Mouse (Mus musculus): ENCODE results near the gene Mynn. TPM values are rescaled to one million over a fixed set of nuclear protein-coding genes. Genes with fewer than 3 reads are reported as not detected.

Mynn gene
- total and polyA plus RNA-seq, 2 experiments from 2014 or later: 16.6 to 19.4 TPM

GRCm38 (mm10) chr3:30655937-30656336 is 54.1 kb downstream of the Mynn start:
- no peaks in the 10 kb centered on the region for H3K9me3 ChIP-seq (ENCODE audit: low read length)
- ATAC-seq (no peak), DNase-seq (ENCODE audit: low spot score) (no peak)
- no peaks in the 10 kb centered on the region for H3K27me3 ChIP-seq (ENCODE audit: insufficient read depth, low read length)
- 91% methylated on average over 5 of the region's 5 CpGs for WGBS
- no peak overlapping the region for H3K4me3 ChIP-seq (ENCODE audit: low read length)
- H3K36me3 ChIP-seq (ENCODE audit: insufficient read depth, low read length): no peaks in the 10 kb centered on the region
- H3K4me1 ChIP-seq (ENCODE audit: insufficient read depth, low read length): no peaks in the 10 kb centered on the region
- no peak for TF ChIP-seq CTCF (IDR thresholded peaks at IDR 0.05; ENCODE audit: low read depth)
- no peak overlapping the region for H3K4me2 ChIP-seq (ENCODE audit: low read depth, low read length)
- no peak overlapping the region for H3K27ac ChIP-seq
- no peak overlapping the region for H3K9ac ChIP-seq (replicated peaks; ENCODE audit: low read length)

DNA sequence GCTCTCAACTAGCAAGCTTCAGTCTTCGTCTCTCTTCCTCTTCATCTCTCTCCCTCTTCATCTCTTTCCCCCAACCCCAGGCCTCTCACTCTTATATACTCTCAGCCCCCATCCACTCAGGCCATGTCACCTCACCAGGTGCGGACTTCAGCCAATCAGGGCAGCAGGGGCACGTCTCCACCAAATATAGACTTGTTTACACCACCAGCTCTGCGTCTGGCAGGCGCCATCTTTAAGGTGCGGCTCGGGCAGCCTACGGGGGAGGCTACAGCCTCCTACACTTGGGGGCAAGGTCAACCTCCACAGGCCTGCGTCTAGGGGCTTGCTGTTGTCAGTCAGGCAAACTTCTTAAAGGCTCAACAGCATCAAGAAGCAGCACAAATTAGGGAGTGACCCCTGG is 56.6 kb downstream of the Mynn start:
- H3K27me3 ChIP-seq (ENCODE audit: insufficient read depth, low read length): no peaks in the 10 kb centered on the region
- H3K36me3 ChIP-seq (ENCODE audit: insufficient read depth, low read length): no peaks in the 10 kb centered on the region
- H3K4me1 ChIP-seq (ENCODE audit: insufficient read depth, low read length): no peaks in the 10 kb centered on the region
- DNase-seq (ENCODE audit: low spot score) (no peak), ATAC-seq (no peak)
- 89% methylated on average over 9 of the region's 9 CpGs for WGBS
- no peak for TF ChIP-seq CTCF (IDR thresholded peaks at IDR 0.05; ENCODE audit: low read depth)
- H3K4me3 ChIP-seq (ENCODE audit: low read length): no peak overlapping the region
- H3K4me2 ChIP-seq (ENCODE audit: low read depth, low read length): no peak overlapping the region
- no peaks in the 10 kb centered on the region for H3K9me3 ChIP-seq (ENCODE audit: low read length)
- no peak overlapping the region for H3K27ac ChIP-seq
- no peak overlapping the region for H3K9ac ChIP-seq (replicated peaks; ENCODE audit: low read length)

Other genes starting within 250 kb of the Mynn start
- gene Mecom, start 54.1 kb upstream of the Mynn start, total RNA-seq (2014; rRNA removed): 6.9 and 8.3 TPM in 2 replicates
- 4.1 and 4.5 TPM in 2 replicates for gene Mecom, start 54.1 kb upstream of the Mynn start, polyA plus RNA-seq (2015; fragmentation: Nextera tagmentation; extraction: Ambion mirVana)
- 0.18 and 0.42 TPM in 2 replicates for gene Actrt3, start 2.1 kb upstream of the Mynn start, total RNA-seq (2014; rRNA removed)
- gene Actrt3, start 2.1 kb upstream of the Mynn start, polyA plus RNA-seq (2015; fragmentation: Nextera tagmentation; extraction: Ambion mirVana): 0.56 and 0.89 TPM in 2 replicates
- gene Lrriq4, start 42.4 kb downstream of the Mynn start, total RNA-seq (2014; rRNA removed): 0.37 TPM in 1 of 2 replicates, not detected in the other
- gene Lrriq4, start 42.4 kb downstream of the Mynn start, polyA plus RNA-seq (2015; fragmentation: Nextera tagmentation; extraction: Ambion mirVana): not detected in 2 replicates
- gene Lrrc34, start 45.8 kb downstream of the Mynn start, total RNA-seq (2014; rRNA removed): 1.2 and 1.5 TPM in 2 replicates
- gene Lrrc34, start 45.8 kb downstream of the Mynn start, polyA plus RNA-seq (2015; fragmentation: Nextera tagmentation; extraction: Ambion mirVana): 1.4 and 1.7 TPM in 2 replicates
- gene Lrrc31, start 97.8 kb downstream of the Mynn start, total RNA-seq (2014; rRNA removed): not detected in 2 replicates
- not detected in 2 replicates for gene Lrrc31, start 97.8 kb downstream of the Mynn start, polyA plus RNA-seq (2015; fragmentation: Nextera tagmentation; extraction: Ambion mirVana)
- gene Samd7, start 144.2 kb downstream of the Mynn start, total RNA-seq (2014; rRNA removed): 0.32 and 0.37 TPM in 2 replicates
- 0.10 TPM in 1 of 2 replicates, not detected in the other for gene Samd7, start 144.2 kb downstream of the Mynn start, polyA plus RNA-seq (2015; fragmentation: Nextera tagmentation; extraction: Ambion mirVana)
- gene Sec62, start 190.8 kb downstream of the Mynn start, total RNA-seq (2014; rRNA removed): 40.1 and 52.0 TPM in 2 replicates
- 120 and 129 TPM in 2 replicates for gene Sec62, start 190.8 kb downstream of the Mynn start, polyA plus RNA-seq (2015; fragmentation: Nextera tagmentation; extraction: Ambion mirVana)